Mouse (Mus musculus) embryonic fibroblast, embryonic 13.5 days (primary cell): ENCODE data around the gene Tmem117. TPM values are rescaled to one million over a fixed set of nuclear protein-coding genes. Genes with fewer than 3 reads are reported as not detected.

Experiments
- H3K27ac ChIP-seq: 2 replicates; pipeline ENCODE4 v1.5.1; 2012; ENCODE audit warnings: low read length, control low read depth, inconsistent platforms; ENCODE audit not compliant: insufficient read depth
- H3K4me1 ChIP-seq: 2 replicates; pipeline ENCODE4 v1.6.1; 2011; ENCODE audit warnings: low read length; ENCODE audit not compliant: control insufficient read depth, insufficient read depth
- H3K4me3 ChIP-seq: 2 replicates; pipeline ENCODE4 v1.5.1; 2011; ENCODE audit warnings: mild to moderate bottlenecking, control low read depth, low read length; ENCODE audit not compliant: insufficient read depth
- CTCF ChIP-seq: IDR thresholded peaks from 2 replicates; pipeline ENCODE4 v1.5.1; 2011; ENCODE audit warnings: mild to moderate bottlenecking, control low read depth, low read length, moderate library complexity, borderline replicate concordance; ENCODE audit not compliant: insufficient read depth
- POLR2A ChIP-seq: IDR thresholded peaks from 2 replicates; pipeline ENCODE4 v1.6.1; 2011; ENCODE audit warnings: low read depth, mild to moderate bottlenecking, control low read depth, low read length, moderate library complexity
- polyA plus RNA-seq: library from polyadenylated mRNA; stranded (reverse); fragments of >200 nt; gene quantifications from 2 replicates; pipeline ENCODE4 v1.2.4, GENCODE M21; 2011; ENCODE audit warnings: low read depth; ENCODE audit not compliant: missing spikeins, insufficient read length

Tmem117 gene
- 2.0 and 2.7 TPM in 2 replicates for polyA plus RNA-seq

DNA sequence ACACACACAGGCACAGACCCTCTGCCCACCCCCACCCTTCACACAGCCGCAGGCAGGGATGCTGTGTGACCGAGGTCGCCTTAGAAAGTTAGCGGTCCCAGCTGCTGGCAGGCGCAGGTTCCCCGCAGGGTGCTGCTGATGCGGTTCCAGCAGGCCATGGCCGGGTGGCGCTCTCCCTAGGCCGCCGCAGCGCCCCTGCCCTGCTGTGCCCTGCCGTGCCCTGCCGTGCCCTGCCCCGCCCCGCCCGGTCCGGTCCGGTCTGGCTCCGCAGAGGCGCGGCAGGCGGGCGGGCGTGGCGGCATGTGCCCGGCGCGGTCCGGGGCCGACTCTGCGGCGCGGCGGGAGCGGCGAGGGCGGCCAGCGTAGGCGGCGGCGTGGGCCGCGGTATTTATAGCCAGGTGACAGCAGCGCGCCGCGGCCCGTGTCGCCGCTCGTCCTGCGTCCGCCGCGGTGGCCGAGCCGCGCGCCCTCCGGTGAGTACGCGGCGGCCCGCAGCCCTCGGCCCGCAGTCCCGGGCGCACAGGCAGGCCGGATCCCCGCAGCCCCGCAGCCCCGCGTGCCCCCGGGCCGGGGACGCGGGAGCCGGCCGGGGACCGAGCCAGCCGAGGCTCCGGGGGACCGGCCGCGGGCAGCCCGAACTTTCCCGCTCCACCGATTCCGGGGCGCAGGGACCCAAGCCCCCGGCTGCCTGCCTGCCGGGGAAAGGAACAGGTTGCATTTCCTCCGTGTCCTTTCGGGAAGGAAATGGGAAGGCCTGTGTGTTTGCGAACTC, at the start of gene Tmem117:
Tmem117 (plus strand) TSS at position 403 of the 772 bp plus-strand sequence.
- Histone ChIP-seq H3K4me1 (no peaks in the 10 kb centered on the region), H3K4me3 (peak within 1 kb of the TSS; percentile 39), H3K27ac (no peak within 1 kb of the TSS)
- no peak for TF ChIP-seq POLR2A
- no peak for TF ChIP-seq CTCF

DNA sequence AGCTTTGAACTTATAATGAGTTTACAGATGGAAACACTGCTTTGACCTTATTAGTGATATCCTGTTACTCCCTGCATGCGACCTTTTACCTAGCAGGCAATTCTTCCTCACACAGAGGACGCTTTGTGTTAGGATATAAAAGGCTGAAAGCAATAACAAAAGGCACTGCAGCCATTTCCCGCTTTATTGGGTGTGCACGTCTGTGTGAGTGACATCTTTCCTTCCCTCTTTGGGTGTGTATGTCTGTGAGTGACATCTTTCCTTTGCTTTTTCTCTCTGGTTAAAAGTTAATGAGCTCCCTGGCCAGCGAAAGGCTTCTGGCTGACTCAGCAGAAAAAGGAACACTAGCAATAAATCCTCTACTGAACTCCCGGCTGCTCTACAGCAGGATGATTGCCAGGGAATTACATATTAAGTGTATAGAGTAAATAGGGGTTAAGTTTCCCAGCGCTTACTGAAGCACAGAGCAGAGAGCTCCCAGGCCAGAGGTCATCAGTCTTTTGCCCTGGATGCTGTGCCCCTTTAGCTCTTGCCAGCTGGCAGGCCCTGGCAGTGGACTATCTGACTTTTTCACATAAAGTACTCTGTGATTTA, 46.9 kb upstream of the Tmem117 start:
- no peak for TF ChIP-seq CTCF
- TF ChIP-seq POLR2A = no peak

DNA sequence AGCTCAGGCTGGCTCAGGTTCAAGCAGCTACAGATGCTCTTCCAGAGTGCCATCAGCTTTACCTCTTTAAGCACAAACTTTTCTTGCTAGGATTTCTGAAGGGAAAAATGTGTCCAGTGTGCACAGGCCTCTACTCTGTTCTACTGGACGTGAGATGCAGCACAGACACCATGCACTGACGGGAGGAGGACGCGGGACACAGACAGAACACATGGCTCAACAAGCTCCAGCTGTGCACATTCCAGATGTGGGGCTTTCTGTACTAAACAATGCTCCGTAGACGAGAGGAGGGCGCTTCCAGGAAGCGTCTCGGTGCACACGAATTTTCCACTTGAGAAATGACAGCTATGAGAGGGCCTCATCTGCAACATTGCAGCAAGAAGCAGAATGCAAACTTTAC, 45.9 kb upstream of the Tmem117 start:
- H3K4me3 ChIP-seq = no peak overlapping the region
- no peaks in the 10 kb centered on the region; the same call in none of the 2 replicates for H3K4me1 ChIP-seq
- no peak overlapping the region for H3K27ac ChIP-seq
- TF ChIP-seq CTCF (no peak), POLR2A (no peak)

More for the DNA sequence above, 46.9 kb upstream of the Tmem117 start:
- H3K27ac ChIP-seq = no peak overlapping the region
- H3K4me1 ChIP-seq = no peaks in the 10 kb centered on the region; the same call in 1 of the 2 replicates
- no peak overlapping the region for H3K4me3 ChIP-seq

DNA sequence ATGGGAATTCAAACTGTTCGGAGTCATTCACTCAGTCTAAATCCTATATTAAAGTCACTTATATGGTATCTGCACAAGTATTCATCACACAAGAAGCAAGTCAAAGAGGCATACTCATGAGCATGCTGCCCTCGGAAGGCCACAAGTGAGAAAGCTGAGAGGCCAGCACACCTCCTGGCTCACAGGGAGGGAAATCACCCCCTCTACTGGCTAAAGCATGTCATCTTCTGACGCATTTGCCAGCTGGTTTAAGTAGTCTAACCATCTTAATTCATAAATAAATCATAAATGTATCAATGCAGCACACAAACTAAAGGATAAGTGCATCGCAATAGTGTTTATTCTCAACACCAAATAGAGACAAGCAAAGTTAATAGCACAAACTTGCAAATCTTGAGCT, 44.3 kb upstream of the Tmem117 start:
- Histone ChIP-seq H3K4me3 (no peak overlapping the region), H3K27ac (no peak overlapping the region), H3K4me1 (no peaks in the 10 kb centered on the region; the same call in none of the 2 replicates)
- TF ChIP-seq CTCF (no peak), POLR2A (no peak)

DNA sequence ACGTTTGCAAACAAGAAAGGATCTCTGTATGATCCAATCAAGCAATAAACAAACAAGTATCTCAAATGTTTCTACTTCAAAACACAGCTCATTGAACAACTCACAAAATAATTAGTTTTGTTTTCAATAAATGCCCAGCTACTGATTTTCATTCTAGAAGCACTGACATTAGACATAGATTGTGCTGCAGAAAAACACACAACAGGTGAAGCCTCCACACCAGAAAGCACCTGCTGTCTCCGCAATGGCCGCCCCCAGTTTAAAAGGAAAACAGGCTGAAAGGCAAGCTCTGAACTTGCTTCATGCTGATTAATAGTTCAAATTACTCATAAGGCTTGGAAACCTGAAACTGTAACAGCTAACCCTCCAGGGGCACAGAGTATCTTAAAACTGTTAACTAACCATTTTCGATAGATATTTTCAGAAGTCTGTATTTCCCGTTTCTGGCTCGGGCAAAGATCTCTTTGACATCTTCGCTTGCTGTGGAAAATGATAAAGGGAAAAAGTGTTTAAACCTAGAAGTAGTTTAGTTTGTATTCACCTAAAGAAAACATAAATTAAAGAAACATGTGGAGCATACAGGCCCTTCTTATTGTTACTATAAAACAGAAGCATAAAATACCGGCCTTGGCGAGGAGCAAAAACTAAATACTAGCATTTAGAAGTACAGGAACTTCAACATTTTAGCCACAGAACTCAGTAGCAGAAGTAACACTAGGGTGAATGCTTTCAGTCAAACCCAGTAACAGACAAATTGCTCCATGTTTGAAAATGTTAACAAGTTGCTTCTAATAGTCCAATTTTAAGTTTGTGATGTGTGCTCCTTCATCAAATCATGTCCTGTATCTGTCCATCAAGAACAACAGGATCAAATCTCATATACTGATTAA, 41.0 kb upstream of the Tmem117 start:
- H3K4me3 ChIP-seq = peak overlapping the region; percentile 21; the same call in 1 of the 2 replicates
- TF ChIP-seq POLR2A = no peak
- TF ChIP-seq CTCF = no peak
- no peak overlapping the region for H3K27ac ChIP-seq
- H3K4me1 ChIP-seq = no peaks in the 10 kb centered on the region; the same call in none of the 2 replicates

DNA sequence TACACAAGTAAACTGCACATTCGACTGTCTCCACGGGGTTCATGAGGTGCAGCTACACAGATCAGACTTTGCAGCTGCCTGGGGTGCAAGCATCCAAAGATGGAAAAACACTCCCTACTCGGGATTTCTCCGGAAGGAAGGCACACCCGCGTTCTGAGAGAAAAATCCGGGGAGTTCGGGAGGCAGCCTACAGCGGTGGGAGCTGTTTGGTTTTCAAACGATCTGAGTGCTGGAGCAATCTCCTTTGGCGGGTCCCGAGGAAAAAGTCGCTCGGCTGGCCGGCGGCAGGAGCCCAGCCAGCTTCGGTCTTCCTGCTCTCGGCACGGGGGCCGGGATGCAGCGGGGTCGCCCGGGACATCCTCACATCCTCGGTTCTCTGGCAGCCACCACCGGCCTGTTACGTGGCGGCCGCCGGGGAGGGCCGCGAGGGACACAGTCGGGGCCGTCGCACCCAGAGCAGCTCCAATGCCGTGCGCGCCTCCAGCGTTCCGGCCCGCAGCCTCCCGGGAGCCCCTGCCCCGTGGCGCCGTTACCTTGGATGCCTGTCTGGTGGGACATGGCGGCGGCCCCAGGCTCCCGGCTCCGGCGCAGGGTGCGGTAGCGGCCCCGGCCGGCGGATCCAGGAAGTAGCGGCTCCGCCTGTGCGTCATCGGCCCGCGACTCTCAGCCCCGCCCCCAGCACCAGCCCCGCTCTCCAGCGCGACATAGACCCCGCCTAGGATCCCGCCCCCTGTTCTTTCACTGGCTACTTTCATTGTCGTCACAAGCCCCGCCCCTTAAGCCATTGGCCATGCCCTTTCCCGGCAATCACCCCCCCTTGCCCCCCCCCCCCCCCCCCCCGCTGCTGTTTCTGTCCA, 39.6 kb upstream of the Tmem117 start, which contains the start of gene Twf1:
Twf1 (minus strand) TSS at position 671 of the 857 bp plus-strand sequence.
- TF ChIP-seq POLR2A (peak; percentile 62), CTCF (no peak)
- H3K27ac ChIP-seq = peak within 1 kb of the TSS; percentile 53; the same call in 1 of the 2 replicates
- H3K4me3 ChIP-seq = peak within 1 kb of the TSS; percentile 100
- H3K4me1 ChIP-seq = no peaks in the 10 kb centered on the region; the same call in none of the 2 replicates

DNA sequence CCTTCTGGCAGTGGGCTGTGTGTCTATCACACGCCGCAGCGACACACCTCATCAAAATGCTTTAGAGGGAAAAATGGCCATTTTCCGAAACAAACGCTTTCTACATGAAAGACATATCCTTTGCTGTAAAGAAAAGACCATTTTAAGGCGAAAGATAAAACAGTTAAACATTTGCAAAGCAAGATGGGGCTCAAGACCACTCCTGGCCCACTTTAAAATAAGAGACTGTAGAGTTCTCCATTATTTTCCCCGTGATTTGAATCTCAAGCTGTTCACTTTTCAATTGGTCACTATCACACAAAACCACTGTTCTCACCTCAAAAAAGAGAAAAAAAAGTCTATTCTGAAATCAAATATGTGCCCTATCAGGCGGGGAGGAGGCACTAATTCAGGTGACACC, 38.9 kb upstream of the Tmem117 start:
- no peak for TF ChIP-seq CTCF
- peak; percentile 24 for TF ChIP-seq POLR2A

DNA sequence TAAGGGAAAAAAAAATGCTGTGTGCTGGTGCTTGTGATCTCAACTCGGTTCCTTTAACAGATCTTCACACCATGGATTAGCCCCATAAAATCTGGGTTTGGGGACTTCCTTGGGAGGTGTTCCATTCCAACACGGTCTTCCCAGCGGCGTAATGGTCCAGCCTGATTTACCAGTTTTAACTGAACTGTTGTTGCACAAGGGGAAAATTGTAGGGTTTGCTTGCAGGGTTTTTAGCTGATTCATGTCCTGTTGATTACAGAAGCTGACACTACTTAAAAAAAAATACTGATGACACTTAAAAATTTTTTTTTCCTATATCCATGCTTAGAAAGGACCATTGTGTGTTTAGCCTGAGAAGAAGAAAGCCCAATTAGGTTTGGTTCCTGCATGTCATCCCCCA, 37.7 kb upstream of the Tmem117 start:
- Histone ChIP-seq H3K4me1 (no peaks in the 10 kb centered on the region; the same call in none of the 2 replicates), H3K27ac (no peak overlapping the region), H3K4me3 (no peak overlapping the region)
- TF ChIP-seq POLR2A (no peak), CTCF (no peak)

More for the DNA sequence above, 38.9 kb upstream of the Tmem117 start:
- Histone ChIP-seq H3K4me3 (peak overlapping the region; percentile 14; the same call in 1 of the 2 replicates), H3K27ac (no peak overlapping the region), H3K4me1 (no peaks in the 10 kb centered on the region; the same call in none of the 2 replicates)
